24 mouse cellular contexts compared by ENCODE assay signal in genomic region chr13:91796916-91797315, GRCm38 (mm10). TPM values are rescaled to one million over a fixed set of nuclear protein-coding genes. Genes with fewer than 3 reads are reported as not detected.
DNase-seq lines count a peak whose midpoint lies in the region; ATAC-seq and TF ChIP-seq lines count a peak whose summit lies in the region.
"Had no signal": no experiment of that assay in that cellular context is flagged by ENCODE, and none has a peak within 500 bp of the region (broad histone marks: within the 10 kb centered on the region; RNA-seq: fewer than 3 reads in every experiment).

No protein-coding gene starts in this region.

- no peak overlapping the region for H3K9ac ChIP-seq in heart, adult 2 months (ENCODE audit: low read depth, low read length)
- H3K9ac ChIP-seq in kidney, embryonic 15.5 days = no peak overlapping the region

- no peaks in the 10 kb centered on the region; the same call in 1 of the 2 replicates for H3K36me3 ChIP-seq in heart, adult 2 months (ENCODE audit: control insufficient read depth, insufficient read depth, low read length)
- H3K36me3 ChIP-seq in kidney, adult 2 months (ENCODE audit: control insufficient read depth, insufficient read depth, low read length) = peaks cover 1% of the 10 kb centered on the region; the same call in 1 of the 2 replicates
- peaks cover 76% of the 10 kb centered on the region for H3K36me3 ChIP-seq in kidney, embryonic 15.5 days

- no peak for ATAC-seq in kidney, embryonic 15.5 days (replicated peaks; ENCODE audit: low FRiP score)
- ATAC-seq: activated CD4-positive, CD25-positive, alpha-beta regulatory T cell, adult 4 months; CD4-positive, CD25-positive, alpha-beta regulatory T cell, adult 4 months; Patski had no signal

- WGBS in heart, adult 2 months = 92% methylated on average over 6 of the region's 6 CpGs
- 62% methylated on average over 6 of the region's 6 CpGs for WGBS in kidney, adult 2 months
- 86% methylated on average over 6 of the region's 6 CpGs for WGBS in kidney, embryonic 15.5 days

- H3K79me2 ChIP-seq in heart, adult 2 months (replicated peaks; ENCODE audit: control insufficient read depth, insufficient read depth, low read length) = no peaks in the 10 kb centered on the region

- no peaks in the 10 kb centered on the region for H3K9me3 ChIP-seq in kidney, embryonic 15.5 days (replicated peaks)
- H3K9me3 ChIP-seq: G1E had no signal

- no peak overlapping the region for H3K27ac ChIP-seq in heart, adult 2 months
- H3K27ac ChIP-seq in kidney, adult 2 months (ENCODE audit: insufficient read depth, low read depth, low read length) = no peak overlapping the region
- no peak overlapping the region for H3K27ac ChIP-seq in kidney, embryonic 15.5 days

- intact Hi-C loops in heart, adult 2 months (cut with DNase I) = no loop called here

- no peak overlapping the region for H3K4me2 ChIP-seq in kidney, embryonic 15.5 days

- no peaks in the 10 kb centered on the region for H3K27me3 ChIP-seq in heart, adult 2 months (ENCODE audit: control insufficient read depth, insufficient read depth, low read length)
- H3K27me3 ChIP-seq in kidney, adult 2 months (replicated peaks; ENCODE audit: control insufficient read depth, insufficient read depth, low read length) = no peaks in the 10 kb centered on the region
- no peaks in the 10 kb centered on the region for H3K27me3 ChIP-seq in kidney, embryonic 15.5 days
- H3K27me3 ChIP-seq: CH12.LX, Patski had no signal

- no peak for TF ChIP-seq POLR2A in heart, adult 2 months (IDR thresholded peaks at IDR 0.05; ENCODE audit: insufficient read depth, low read depth, low read length)
- no peak for TF ChIP-seq POLR2A in kidney, adult 2 months (IDR thresholded peaks at IDR 0.05; ENCODE audit: low read depth, low read length)

- H3K4me1 ChIP-seq in heart, adult 2 months (ENCODE audit: control insufficient read depth, insufficient read depth, low read length) = no peaks in the 10 kb centered on the region
- peaks cover 3% of the 10 kb centered on the region; the same call in 1 of the 2 replicates for H3K4me1 ChIP-seq in kidney, adult 2 months (ENCODE audit: control insufficient read depth, insufficient read depth, low read length)
- H3K4me1 ChIP-seq in kidney, embryonic 15.5 days = no peaks in the 10 kb centered on the region

- H3K4me3 ChIP-seq in heart, adult 2 months = no peak overlapping the region
- no peak overlapping the region for H3K4me3 ChIP-seq in kidney, adult 2 months (ENCODE audit: insufficient read depth, low read depth, low read length)
- no peak overlapping the region for H3K4me3 ChIP-seq in kidney, embryonic 15.5 days (replicated peaks)

- TF ChIP-seq EP300 in heart, adult 2 months (IDR thresholded peaks at IDR 0.05; ENCODE audit: insufficient read depth, low read depth, low read length) = no peak

- peak; percentile 36 for DNase-seq in heart, adult 11 months
- no peak for DNase-seq in heart, adult 2 months
- peak; percentile 58 for DNase-seq in kidney, adult 2 months
- no peak for DNase-seq in kidney, postnatal 4 days
- DNase-seq in kidney, adult 9 months = peak; percentile 73
- no peak for DNase-seq in kidney, adult 11 months
- DNase-seq in kidney, postnatal 36 days = peak; percentile 12 to 33
- DNase-seq: adrenal gland, adult 2 months; adrenal gland, adult 8-10 months; adrenal gland, postnatal 10 days; adrenal gland, postnatal 14 days; adrenal gland, postnatal 25 days; adrenal gland, postnatal 36 days; B cell, adult 2 months; cerebellum, adult 11 months; cerebellum, adult 11-12 months had no signal

- TF ChIP-seq CTCF in heart, adult 2 months (IDR thresholded peaks at IDR 0.05) = no peak
- TF ChIP-seq CTCF in kidney, adult 2 months (conservative IDR thresholded peaks at IDR 0.05; ENCODE audit: insufficient read depth, insufficient read length, low read depth, low read length) = no peak

RNA-seq across cellular contexts. Expression of gene Zcchc9, which starts 10.6 kb away (rescaled TPM):
- 10 to 100 TPM; 12.6 to 14.2 TPM for total RNA-seq in heart, adult 2 months (2021)
- 10.2 and 17.0 TPM in 2 replicates for polyA plus RNA-seq in heart, adult 2 months (2012; rRNA removed)
- polyA plus RNA-seq in kidney, adult 2 months (2012; rRNA removed) = 9.5 and 14.1 TPM in 2 replicates
- 34.4 and 38.1 TPM in 2 replicates for polyA plus RNA-seq in kidney, embryonic 15.5 days (2015; fragmentation: Nextera tagmentation; extraction: Ambion mirVana)

RNA-seq across cellular contexts. Expression of gene Acot12, which starts 55.6 kb away (rescaled TPM):
- not detected for total RNA-seq in heart, adult 2 months (2021)
- polyA plus RNA-seq in heart, adult 2 months (2012; rRNA removed) = 0.06 and 0.16 TPM in 2 replicates
- polyA plus RNA-seq in kidney, adult 2 months (2012; rRNA removed) = 47.7 and 54.3 TPM in 2 replicates
- not detected in 2 replicates for polyA plus RNA-seq in kidney, embryonic 15.5 days (2015; fragmentation: Nextera tagmentation; extraction: Ambion mirVana)
- total RNA-seq: ES-E14, G1E, MEL had no signal
- polyA plus RNA-seq: activated CD4-positive, CD25-positive, alpha-beta regulatory T cell, adult 4 months; adrenal gland, adult 2 months; CD4-positive, CD25-positive, alpha-beta regulatory T cell, adult 4 months; G1E; Patski had no signal

Comparison
In these comparisons a context has a peak if more than half of its experiments do, and no peak if none do; other contexts are left out.
1. DNase-seq: peak in heart, adult 11 months (single experiment), kidney, adult 2 months (single experiment), kidney, adult 9 months (single experiment) and kidney, postnatal 36 days (2 of 2); none in heart, adult 2 months (0 of 2), kidney, postnatal 4 days (0 of 2) and kidney, adult 11 months (single experiment).
2. RNA of gene Acot12, which starts 55.6 kb away (polyA plus RNA-seq): 47.7 to 54.3 TPM in kidney, adult 2 months; 0.06 to 0.16 TPM in heart, adult 2 months and not detected in kidney, embryonic 15.5 days; every median in the first group is over 10 times any median in the second.